In the genomic region with DNA sequence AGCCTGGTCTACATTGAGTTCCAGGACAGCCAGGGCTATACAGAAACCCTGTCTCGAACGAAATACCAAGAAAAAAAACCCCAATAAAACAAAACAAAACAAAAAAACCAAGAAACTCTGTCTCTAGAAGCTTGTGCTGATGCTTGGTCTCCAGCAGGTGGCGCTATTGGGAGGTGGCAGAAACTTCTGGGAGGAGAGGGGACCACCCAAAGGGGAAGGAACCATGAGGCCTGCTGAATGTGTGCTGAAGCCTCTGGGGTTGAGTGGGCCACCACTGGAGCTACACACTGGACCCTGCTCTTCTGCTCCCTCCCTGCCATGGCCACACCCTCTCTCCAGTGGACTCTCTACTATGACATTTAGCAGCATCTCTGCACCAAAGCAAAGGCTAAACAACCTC, we compare ENCODE assay signal across 9 mouse cellular contexts. TPM values are rescaled to one million over a fixed set of nuclear protein-coding genes. Genes with fewer than 3 reads are reported as not detected.
DNase-seq lines count a peak whose midpoint lies in the region; ATAC-seq and TF ChIP-seq lines count a peak whose summit lies in the region.
"Had no signal": no experiment of that assay in that cellular context is flagged by ENCODE, and none has a peak within 500 bp of the region (broad histone marks: within the 10 kb centered on the region; RNA-seq: fewer than 3 reads in every experiment).

No protein-coding gene starts in this region.

- 0 out of 2 replicates have a peak, but pooled peaks cover 6% of the 10 kb centered on the region for H3K4me1 ChIP-seq in lung, embryonic 14.5 days (ENCODE audit: insufficient read depth)
- H3K4me1 ChIP-seq in spleen, adult 2 months (ENCODE audit: control insufficient read depth, insufficient read depth, insufficient read length) = peaks cover 17% of the 10 kb centered on the region; the same call in 1 of the 2 replicates
- H3K4me1 ChIP-seq in kidney, embryonic 14.5 days (ENCODE audit: control insufficient read depth, insufficient read depth, low read length) = peaks cover 6% of the 10 kb centered on the region

- no peaks in the 10 kb centered on the region for H3K9me3 ChIP-seq in lung, embryonic 14.5 days (ENCODE audit: low read depth, low read length)
- H3K9me3 ChIP-seq in kidney, embryonic 14.5 days (ENCODE audit: control insufficient read depth, low read length) = no peaks in the 10 kb centered on the region
- H3K9me3 ChIP-seq: embryonic facial prominence, embryonic 13.5 days had no signal

- no peak for TF ChIP-seq POLR2A in spleen, adult 2 months (IDR thresholded peaks at IDR 0.05; ENCODE audit: low read depth, low read length)

- H3K36me3 ChIP-seq in lung, embryonic 14.5 days (ENCODE audit: insufficient read depth) = peaks cover 78% of the 10 kb centered on the region
- H3K36me3 ChIP-seq in spleen, adult 2 months (ENCODE audit: control insufficient read depth, insufficient read depth, low read length) = peaks cover 34% of the 10 kb centered on the region
- peaks cover 75% of the 10 kb centered on the region for H3K36me3 ChIP-seq in kidney, embryonic 14.5 days (ENCODE audit: control insufficient read depth, insufficient read depth, low read length)

- 32% methylated on average over 3 of the region's 3 CpGs for whole genome bisulfite sequencing in lung, embryonic 14.5 days
- WGBS in spleen, adult 2 months = 9% methylated on average over 3 of the region's 3 CpGs
- WGBS in kidney, embryonic 14.5 days = 47% methylated on average over 3 of the region's 3 CpGs

- TF ChIP-seq CTCF in lung, embryonic 14.5 days (IDR thresholded peaks at IDR 0.05; ENCODE audit: low read depth) = peak; percentile 84
- TF ChIP-seq CTCF in spleen, adult 2 months (IDR thresholded peaks at IDR 0.05; ENCODE audit: extremely low read depth, insufficient read depth, insufficient read length, insufficient replicate concordance) = peak; percentile 77; the same call in 1 of the 2 replicates

- no peaks in the 10 kb centered on the region for H3K27me3 ChIP-seq in lung, embryonic 14.5 days (ENCODE audit: insufficient read depth, low read length)
- no peaks in the 10 kb centered on the region for H3K27me3 ChIP-seq in spleen, adult 2 months (ENCODE audit: control insufficient read depth, insufficient read depth, low read length)
- no peaks in the 10 kb centered on the region for H3K27me3 ChIP-seq in kidney, embryonic 14.5 days (ENCODE audit: control insufficient read depth, insufficient read depth, low read length)
- H3K27me3 ChIP-seq: embryonic facial prominence, embryonic 13.5 days had no signal

- H3K4me3 ChIP-seq in lung, embryonic 14.5 days (ENCODE audit: low read depth, low read length) = no peak overlapping the region
- H3K4me3 ChIP-seq in spleen, adult 2 months (ENCODE audit: extremely low read depth, insufficient read depth, insufficient read length) = no peak overlapping the region
- H3K4me3 ChIP-seq in kidney, embryonic 14.5 days (ENCODE audit: low read length) = no peak overlapping the region
- H3K4me3 ChIP-seq: embryonic facial prominence, embryonic 13.5 days had no signal

- no peak overlapping the region for H3K9ac ChIP-seq in lung, embryonic 14.5 days
- H3K9ac ChIP-seq in kidney, embryonic 14.5 days (ENCODE audit: low read depth, low read length) = no peak overlapping the region
- H3K9ac ChIP-seq: embryonic facial prominence, embryonic 13.5 days had no signal

- H3K27ac ChIP-seq in lung, embryonic 14.5 days (ENCODE audit: low read depth) = no peak overlapping the region
- no peak overlapping the region for H3K27ac ChIP-seq in spleen, adult 2 months (ENCODE audit: insufficient read depth, low read length)
- H3K27ac ChIP-seq in kidney, embryonic 14.5 days (ENCODE audit: low read depth, low read length) = no peak overlapping the region
- H3K27ac ChIP-seq: embryonic facial prominence, embryonic 13.5 days had no signal

- no peak for ATAC-seq in lung, embryonic 14.5 days (ENCODE audit: insufficient read depth)
- peak; percentile 15 to 50; a peak in 1 of 4 replicates for ATAC-seq in hematopoietic stem cell, adult 5-6 weeks (replicated peaks in 1 of 2; ENCODE audit: insufficient read depth in 1 of 2, low FRiP score in 2 of 2, low TSS enrichment in 1 of 2, low read depth in 1 of 2, poor library complexity in 2 of 2, severe bottlenecking in 2 of 2)
- ATAC-seq in kidney, embryonic 14.5 days (ENCODE audit: low FRiP score, low TSS enrichment) = no peak

- DNase-seq in frontal cortex, postnatal 36 days (ENCODE audit: low spot score in 2 of 2) = peak; percentile 28 to 42
- no peak for DNase-seq in frontal cortex, postnatal 14 days (ENCODE audit: low spot score in 2 of 2)
- peak; percentile 77 for DNase-seq in lung, embryonic 14.5 days
- no peak for DNase-seq in lung, adult 18-20 months
- DNase-seq in WW6 (ENCODE audit: low read depth, low spot score) = peak; percentile 58
- peak; percentile 62 to 63 for DNase-seq in spleen, adult 2 months (ENCODE audit: low read depth in 1 of 2, low spot score in 2 of 2)

- no peak overlapping the region for H3K4me2 ChIP-seq in lung, embryonic 14.5 days
- no peak overlapping the region for H3K4me2 ChIP-seq in kidney, embryonic 14.5 days (replicated peaks; ENCODE audit: low read depth, low read length)
- H3K4me2 ChIP-seq: embryonic facial prominence, embryonic 13.5 days had no signal

RNA-seq across cellular contexts. Expression of a gene that starts 4.2 kb away (rescaled TPM):
- polyA plus RNA-seq in lung, embryonic 14.5 days (2014; fragmentation: Nextera tagmentation; extraction: Ambion mirVana) = 81.7 and 84.3 TPM in 2 replicates
- 68.8 and 74.9 TPM in 2 replicates for total RNA-seq in hematopoietic stem cell, adult 5-6 weeks (2017)
- 125 and 154 TPM in 2 replicates for polyA plus RNA-seq in spleen, adult 2 months (2012; rRNA removed)
- polyA plus RNA-seq in kidney, embryonic 14.5 days (2014; fragmentation: Nextera tagmentation; extraction: Ambion mirVana) = 105 and 106 TPM in 2 replicates

RNA-seq across cellular contexts. Expression of a gene that starts 4.7 kb away (rescaled TPM):
- polyA plus RNA-seq in lung, embryonic 14.5 days (2014; fragmentation: Nextera tagmentation; extraction: Ambion mirVana) = 28.4 and 32.7 TPM in 2 replicates
- total RNA-seq in hematopoietic stem cell, adult 5-6 weeks (2017) = 20.6 and 27.0 TPM in 2 replicates
- 34.5 and 49.5 TPM in 2 replicates for polyA plus RNA-seq in spleen, adult 2 months (2012; rRNA removed)
- polyA plus RNA-seq in kidney, embryonic 14.5 days (2014; fragmentation: Nextera tagmentation; extraction: Ambion mirVana) = 27.1 and 33.2 TPM in 2 replicates

RNA-seq across cellular contexts. Expression of a gene that starts 12.2 kb away (rescaled TPM):
- polyA plus RNA-seq in lung, embryonic 14.5 days (2014; fragmentation: Nextera tagmentation; extraction: Ambion mirVana) = 37.6 and 38.8 TPM in 2 replicates
- 10.4 and 17.9 TPM in 2 replicates for total RNA-seq in hematopoietic stem cell, adult 5-6 weeks (2017)
- polyA plus RNA-seq in spleen, adult 2 months (2012; rRNA removed) = 136 and 175 TPM in 2 replicates
- polyA plus RNA-seq in kidney, embryonic 14.5 days (2014; fragmentation: Nextera tagmentation; extraction: Ambion mirVana) = 19.8 and 25.4 TPM in 2 replicates

RNA-seq across cellular contexts. Expression of a gene that starts 32.2 kb away (rescaled TPM):
- 0.20 TPM in 1 of 2 replicates, not detected in the other for polyA plus RNA-seq in lung, embryonic 14.5 days (2014; fragmentation: Nextera tagmentation; extraction: Ambion mirVana)
- total RNA-seq in hematopoietic stem cell, adult 5-6 weeks (2017) = not detected in 2 replicates
- 0.28 TPM in 1 of 2 replicates, not detected in the other for polyA plus RNA-seq in spleen, adult 2 months (2012; rRNA removed)
- polyA plus RNA-seq in kidney, embryonic 14.5 days (2014; fragmentation: Nextera tagmentation; extraction: Ambion mirVana) = not detected in 2 replicates

RNA-seq across cellular contexts. Expression of a gene that starts 48.4 kb away (rescaled TPM):
- 66.2 and 71.0 TPM in 2 replicates for polyA plus RNA-seq in lung, embryonic 14.5 days (2014; fragmentation: Nextera tagmentation; extraction: Ambion mirVana)
- total RNA-seq in hematopoietic stem cell, adult 5-6 weeks (2017) = 17.8 and 23.3 TPM in 2 replicates
- polyA plus RNA-seq in spleen, adult 2 months (2012; rRNA removed) = 46.5 and 81.1 TPM in 2 replicates
- 75.6 and 76.8 TPM in 2 replicates for polyA plus RNA-seq in kidney, embryonic 14.5 days (2014; fragmentation: Nextera tagmentation; extraction: Ambion mirVana)

Comparison
In these comparisons a context has a peak if more than half of its experiments do, and no peak if none do; other contexts are left out.
1. DNase-seq: peak in frontal cortex, postnatal 36 days (2 of 2), lung, embryonic 14.5 days (single experiment), WW6 (single experiment) and spleen, adult 2 months (2 of 2); none in frontal cortex, postnatal 14 days (0 of 2) and lung, adult 18-20 months (0 of 2).
2. ATAC-seq: peak in hematopoietic stem cell, adult 5-6 weeks (2 of 2); none in lung, embryonic 14.5 days (single experiment) and kidney, embryonic 14.5 days (single experiment).